Mouse (Mus musculus): ENCODE measurements around the gene Olfr624. TPM values are rescaled to one million over a fixed set of nuclear protein-coding genes. Genes with fewer than 3 reads are reported as not detected.

Olfr624 gene
- total and polyA plus RNA-seq, 3 experiments, result not detected

- intact Hi-C loops (cut with DNase I), result no loop called here
Measured at GRCm38 (mm10) chr7:103663598-103663997, 7.4 kb downstream of the Olfr624 start, which contains the start of gene Olfr623. Olfr623 (minus strand) TSS chr7:103663698.

GRCm38 (mm10) chr7:103644070-103644469, 26.9 kb downstream of the Olfr624 start:
- no peak for TF ChIP-seq POLR2A (IDR thresholded peaks at IDR 0.05; ENCODE audit: insufficient read depth, low read depth, low read length)
- no peak for TF ChIP-seq EP300 (IDR thresholded peaks at IDR 0.05; ENCODE audit: insufficient read depth, low read depth, low read length)
- TF ChIP-seq CTCF (IDR thresholded peaks at IDR 0.05), result no peak

More at GRCm38 (mm10) chr7:103663598-103663997, 7.4 kb downstream of the Olfr624 start, which contains the start of gene Olfr623:
- Histone ChIP-seq H3K79me2 (replicated peaks; ENCODE audit: control insufficient read depth, insufficient read depth, low read length) (no peaks in the 10 kb centered on the region), H3K4me1 (ENCODE audit: control insufficient read depth, insufficient read depth, low read length) (no peaks in the 10 kb centered on the region), H3K9ac (ENCODE audit: low read depth, low read length) (no peak within 1 kb of the TSS), H3K36me3 (ENCODE audit: control insufficient read depth, insufficient read depth, low read length) (no peaks in the 10 kb centered on the region), H3K27ac (no peak within 1 kb of the TSS), H3K27me3 (ENCODE audit: control insufficient read depth, insufficient read depth, low read length) (no peaks in the 10 kb centered on the region), H3K4me3 (no peak within 1 kb of the TSS)
- DNase-seq, result no peak
- TF ChIP-seq POLR2A (IDR thresholded peaks at IDR 0.05; ENCODE audit: insufficient read depth, low read depth, low read length), result no peak
- no peak for TF ChIP-seq CTCF (IDR thresholded peaks at IDR 0.05)
- no peak for TF ChIP-seq EP300 (IDR thresholded peaks at IDR 0.05; ENCODE audit: insufficient read depth, low read depth, low read length)

GRCm38 (mm10) chr7:103642602-103643001, 28.4 kb downstream of the Olfr624 start, which contains the start of gene Olfr622:
Olfr622 (minus strand) TSS chr7:103642702.
- WGBS, result 67% methylated on average over 1 of the region's 1 CpGs
- Histone ChIP-seq H3K27me3 (ENCODE audit: control insufficient read depth, insufficient read depth, low read length) (no peaks in the 10 kb centered on the region), H3K36me3 (ENCODE audit: control insufficient read depth, insufficient read depth, low read length) (no peaks in the 10 kb centered on the region), H3K4me3 (no peak within 1 kb of the TSS), H3K27ac (no peak within 1 kb of the TSS), H3K79me2 (replicated peaks; ENCODE audit: control insufficient read depth, insufficient read depth, low read length) (no peaks in the 10 kb centered on the region), H3K9ac (ENCODE audit: low read depth, low read length) (no peak within 1 kb of the TSS), H3K4me1 (ENCODE audit: control insufficient read depth, insufficient read depth, low read length) (no peaks in the 10 kb centered on the region)
- intact Hi-C loops (cut with DNase I), result no loop called here
- no peak for DNase-seq
- TF ChIP-seq POLR2A (IDR thresholded peaks at IDR 0.05; ENCODE audit: insufficient read depth, low read depth, low read length) (no peak), CTCF (IDR thresholded peaks at IDR 0.05) (no peak), EP300 (IDR thresholded peaks at IDR 0.05; ENCODE audit: insufficient read depth, low read depth, low read length) (no peak)

More at GRCm38 (mm10) chr7:103644070-103644469, 26.9 kb downstream of the Olfr624 start:
- Histone ChIP-seq H3K36me3 (ENCODE audit: control insufficient read depth, insufficient read depth, low read length) (no peaks in the 10 kb centered on the region), H3K27ac (no peak overlapping the region), H3K4me3 (no peak overlapping the region), H3K27me3 (ENCODE audit: control insufficient read depth, insufficient read depth, low read length) (no peaks in the 10 kb centered on the region), H3K79me2 (replicated peaks; ENCODE audit: control insufficient read depth, insufficient read depth, low read length) (no peaks in the 10 kb centered on the region), H3K4me1 (ENCODE audit: control insufficient read depth, insufficient read depth, low read length) (no peaks in the 10 kb centered on the region), H3K9ac (ENCODE audit: low read depth, low read length) (no peak overlapping the region)
- intact Hi-C loops (cut with DNase I), result no loop called here
- 82% methylated on average over 4 of the region's 4 CpGs for WGBS
- DNase-seq, result no peak

GRCm38 (mm10) chr7:103636795-103637194, 34.2 kb downstream of the Olfr624 start:
- H3K27me3 ChIP-seq (ENCODE audit: control insufficient read depth, insufficient read depth, low read length), result no peaks in the 10 kb centered on the region
- TF ChIP-seq EP300 (IDR thresholded peaks at IDR 0.05; ENCODE audit: insufficient read depth, low read depth, low read length), result no peak
- no peak for TF ChIP-seq CTCF (IDR thresholded peaks at IDR 0.05)
- TF ChIP-seq POLR2A (IDR thresholded peaks at IDR 0.05; ENCODE audit: insufficient read depth, low read depth, low read length), result no peak
- H3K4me1 ChIP-seq (ENCODE audit: control insufficient read depth, insufficient read depth, low read length), result no peaks in the 10 kb centered on the region
- H3K36me3 ChIP-seq (ENCODE audit: control insufficient read depth, insufficient read depth, low read length), result no peaks in the 10 kb centered on the region
- DNase-seq, result no peak
- no peaks in the 10 kb centered on the region for H3K79me2 ChIP-seq (replicated peaks; ENCODE audit: control insufficient read depth, insufficient read depth, low read length)
- no peak overlapping the region for H3K9ac ChIP-seq (ENCODE audit: low read depth, low read length)
- no peak overlapping the region for H3K4me3 ChIP-seq
- intact Hi-C loops (cut with DNase I), result no loop called here
- no peak overlapping the region for H3K27ac ChIP-seq

Other genes with a start within 250 kb of the Olfr624 start
Only the 30 nearest of the 33 such genes appear.
- not detected for gene Olfr606, start 222.1 kb downstream of the Olfr624 start, total RNA-seq (2021)
- not detected in 2 replicates for gene Olfr606, start 222.1 kb downstream of the Olfr624 start, polyA plus RNA-seq (2012; rRNA removed)
- gene Olfr607, start 207.0 kb downstream of the Olfr624 start, total RNA-seq (2021), result not detected
- not detected in 2 replicates for gene Olfr607, start 207.0 kb downstream of the Olfr624 start, polyA plus RNA-seq (2012; rRNA removed)
- not detected for gene Olfr608, start 201.3 kb downstream of the Olfr624 start, total RNA-seq (2021)
- gene Olfr608, start 201.3 kb downstream of the Olfr624 start, polyA plus RNA-seq (2012; rRNA removed), result not detected in 2 replicates
- not detected for gene Olfr609, start 173.1 kb downstream of the Olfr624 start, total RNA-seq (2021)
- gene Olfr609, start 173.1 kb downstream of the Olfr624 start, polyA plus RNA-seq (2012; rRNA removed), result not detected in 2 replicates
- not detected for gene Olfr610, start 159.1 kb downstream of the Olfr624 start, total RNA-seq (2021)
- not detected in 2 replicates for gene Olfr610, start 159.1 kb downstream of the Olfr624 start, polyA plus RNA-seq (2012; rRNA removed)
- gene Olfr611, start 150.3 kb downstream of the Olfr624 start, total RNA-seq (2021), result not detected
- gene Olfr611, start 150.3 kb downstream of the Olfr624 start, polyA plus RNA-seq (2012; rRNA removed), result not detected in 2 replicates
- not detected for gene Olfr612, start 128.5 kb downstream of the Olfr624 start, total RNA-seq (2021)
- gene Olfr612, start 128.5 kb downstream of the Olfr624 start, polyA plus RNA-seq (2012; rRNA removed), result not detected in 2 replicates
- gene Olfr613, start 123.1 kb downstream of the Olfr624 start, total RNA-seq (2021), result not detected
- gene Olfr613, start 123.1 kb downstream of the Olfr624 start, polyA plus RNA-seq (2012; rRNA removed), result not detected in 2 replicates
- not detected for gene Olfr615, start 115.1 kb downstream of the Olfr624 start, total RNA-seq (2021)
- not detected in 2 replicates for gene Olfr615, start 115.1 kb downstream of the Olfr624 start, polyA plus RNA-seq (2012; rRNA removed)
- gene Olfr616, start 102.0 kb downstream of the Olfr624 start, total RNA-seq (2021), result not detected
- gene Olfr616, start 102.0 kb downstream of the Olfr624 start, polyA plus RNA-seq (2012; rRNA removed), result not detected in 2 replicates
- gene Olfr617, start 98.1 kb downstream of the Olfr624 start, total RNA-seq (2021), result not detected
- gene Olfr617, start 98.1 kb downstream of the Olfr624 start, polyA plus RNA-seq (2012; rRNA removed), result not detected in 2 replicates
- not detected for gene Olfr618, start 81.1 kb downstream of the Olfr624 start, total RNA-seq (2021)
- gene Olfr618, start 81.1 kb downstream of the Olfr624 start, polyA plus RNA-seq (2012; rRNA removed), result not detected in 2 replicates
- not detected for gene Olfr619, start 70.6 kb downstream of the Olfr624 start, total RNA-seq (2021)
- not detected in 2 replicates for gene Olfr619, start 70.6 kb downstream of the Olfr624 start, polyA plus RNA-seq (2012; rRNA removed)
- not detected for gene Olfr620, start 58.7 kb downstream of the Olfr624 start, total RNA-seq (2021)
- not detected in 2 replicates for gene Olfr620, start 58.7 kb downstream of the Olfr624 start, polyA plus RNA-seq (2012; rRNA removed)
- not detected for gene Olfr622, start 28.5 kb downstream of the Olfr624 start, total RNA-seq (2021)
- gene Olfr622, start 28.5 kb downstream of the Olfr624 start, polyA plus RNA-seq (2012; rRNA removed), result not detected in 2 replicates
- not detected for gene Olfr623, start 7.5 kb downstream of the Olfr624 start, total RNA-seq (2021)
- not detected in 2 replicates for gene Olfr623, start 7.5 kb downstream of the Olfr624 start, polyA plus RNA-seq (2012; rRNA removed)
- not detected for gene Olfr625-ps1, start 11.5 kb upstream of the Olfr624 start, total RNA-seq (2021)
- not detected in 2 replicates for gene Olfr625-ps1, start 11.5 kb upstream of the Olfr624 start, polyA plus RNA-seq (2012; rRNA removed)
- not detected for gene Olfr243, start 43.5 kb upstream of the Olfr624 start, total RNA-seq (2021)
- not detected in 2 replicates for gene Olfr243, start 43.5 kb upstream of the Olfr624 start, polyA plus RNA-seq (2012; rRNA removed)
- not detected for gene Olfr628, start 59.2 kb upstream of the Olfr624 start, total RNA-seq (2021)
- not detected in 2 replicates for gene Olfr628, start 59.2 kb upstream of the Olfr624 start, polyA plus RNA-seq (2012; rRNA removed)
- not detected for gene Olfr629, start 73.8 kb upstream of the Olfr624 start, total RNA-seq (2021)
- gene Olfr629, start 73.8 kb upstream of the Olfr624 start, polyA plus RNA-seq (2012; rRNA removed), result not detected in 2 replicates
- not detected for gene Olfr630, start 86.1 kb upstream of the Olfr624 start, total RNA-seq (2021)
- gene Olfr630, start 86.1 kb upstream of the Olfr624 start, polyA plus RNA-seq (2012; rRNA removed), result not detected in 2 replicates
- gene Olfr69, start 100.4 kb upstream of the Olfr624 start, total RNA-seq (2021), result not detected
- gene Olfr69, start 100.4 kb upstream of the Olfr624 start, polyA plus RNA-seq (2012; rRNA removed), result not detected in 2 replicates
- gene Olfr68, start 108.5 kb upstream of the Olfr624 start, total RNA-seq (2021), result not detected
- not detected in 2 replicates for gene Olfr68, start 108.5 kb upstream of the Olfr624 start, polyA plus RNA-seq (2012; rRNA removed)
- gene Olfr67, start 120.6 kb upstream of the Olfr624 start, total RNA-seq (2021), result not detected
- gene Olfr67, start 120.6 kb upstream of the Olfr624 start, polyA plus RNA-seq (2012; rRNA removed), result not detected in 2 replicates
- 1,000 to 10,000 TPM in 1 of 2 experiments, 100 to 1,000 TPM in 1; 558 to 4,688 TPM for gene Hbb-bt, start 142.8 kb upstream of the Olfr624 start, total RNA-seq (2021)
- 954 and 7,998 TPM in 2 replicates for gene Hbb-bt, start 142.8 kb upstream of the Olfr624 start, polyA plus RNA-seq (2012; rRNA removed)
- gene Hbb-bs, start 156.9 kb upstream of the Olfr624 start, total RNA-seq (2021), result over 10,000 TPM in 1 of 2 experiments, 1,000 to 10,000 TPM in 1; 5,780 to 41,164 TPM
- gene Hbb-bs, start 156.9 kb upstream of the Olfr624 start, polyA plus RNA-seq (2012; rRNA removed), result 10,215 and 68,774 TPM in 2 replicates
- gene Hbb-bh2, start 169.3 kb upstream of the Olfr624 start, total RNA-seq (2021), result not detected
- not detected in 2 replicates for gene Hbb-bh2, start 169.3 kb upstream of the Olfr624 start, polyA plus RNA-seq (2012; rRNA removed)
- gene Hbb-bh1, start 172.0 kb upstream of the Olfr624 start, total RNA-seq (2021), result not detected
- not detected in 2 replicates for gene Hbb-bh1, start 172.0 kb upstream of the Olfr624 start, polyA plus RNA-seq (2012; rRNA removed)
- gene Hbb-y, start 182.0 kb upstream of the Olfr624 start, total RNA-seq (2021), result not detected
- not detected in 2 replicates for gene Hbb-y, start 182.0 kb upstream of the Olfr624 start, polyA plus RNA-seq (2012; rRNA removed)
- not detected for gene Olfr66, start 215.1 kb upstream of the Olfr624 start, total RNA-seq (2021)
- not detected in 2 replicates for gene Olfr66, start 215.1 kb upstream of the Olfr624 start, polyA plus RNA-seq (2012; rRNA removed)